Mouse (Mus musculus): Measurements from ENCODE around the gene Zmiz1. TPM values are rescaled to one million over a fixed set of nuclear protein-coding genes. Genes with fewer than 3 reads are reported as not detected.

The Zmiz1 gene
- total and polyA plus RNA-seq, 3 experiments: 90.8 to 142 (median 95.8) TPM

GRCm38 (mm10) chr14:25491961-25492360 lies 33.0 kb downstream of the Zmiz1 start:
- DNase-seq: no peak

- DNase-seq: no peak
Observed at GRCm38 (mm10) chr14:25492567-25493279, 33.7 kb downstream of the Zmiz1 start.

GRCm38 (mm10) chr14:25493301-25494241 lies 34.6 kb downstream of the Zmiz1 start:
- peak; percentile 68 for DNase-seq

- DNase-seq: no peak
Observed at GRCm38 (mm10) chr14:25494778-25495177, 35.8 kb downstream of the Zmiz1 start.

- DNase-seq: peak; percentile 86
Observed at GRCm38 (mm10) chr14:25496116-25496515, 37.1 kb downstream of the Zmiz1 start.

GRCm38 (mm10) chr14:25496989-25497388 lies 38.0 kb downstream of the Zmiz1 start:
- no peak for DNase-seq

- DNase-seq: peak; percentile 85
Observed at GRCm38 (mm10) chr14:25497596-25497995, 38.6 kb downstream of the Zmiz1 start.

- DNase-seq: no peak
Observed at GRCm38 (mm10) chr14:25498367-25498766, 39.4 kb downstream of the Zmiz1 start.

- no peak for DNase-seq
Observed at GRCm38 (mm10) chr14:25499526-25499925, 40.5 kb downstream of the Zmiz1 start.

- no peak for DNase-seq
Observed at GRCm38 (mm10) chr14:25500511-25501120, 41.6 kb downstream of the Zmiz1 start.

- no peak for DNase-seq
Observed at GRCm38 (mm10) chr14:25501481-25501880, 42.5 kb downstream of the Zmiz1 start.

- DNase-seq: no peak
Observed at GRCm38 (mm10) chr14:25502355-25502754, 43.4 kb downstream of the Zmiz1 start.

GRCm38 (mm10) chr14:25504241-25504640 lies 45.3 kb downstream of the Zmiz1 start:
- DNase-seq: no peak

GRCm38 (mm10) chr14:25505201-25505671 lies 46.3 kb downstream of the Zmiz1 start:
- DNase-seq: peak; percentile 92

- peak; percentile 91 for DNase-seq
Observed at GRCm38 (mm10) chr14:25508111-25508756, 49.2 kb downstream of the Zmiz1 start.

GRCm38 (mm10) chr14:25508757-25509139 lies 49.8 kb downstream of the Zmiz1 start:
- DNase-seq: peak; percentile 66

- peak; percentile 66 for DNase-seq
Observed at GRCm38 (mm10) chr14:25509450-25510129, 50.6 kb downstream of the Zmiz1 start.

- no peak for DNase-seq
Observed at GRCm38 (mm10) chr14:25510362-25510761, 51.4 kb downstream of the Zmiz1 start.

GRCm38 (mm10) chr14:25510987-25511386 lies 52.0 kb downstream of the Zmiz1 start:
- DNase-seq: no peak

- DNase-seq: no peak
Observed at GRCm38 (mm10) chr14:25511564-25511963, 52.6 kb downstream of the Zmiz1 start.

GRCm38 (mm10) chr14:25511967-25512366 lies 53.0 kb downstream of the Zmiz1 start:
- no peak for DNase-seq
